Mouse (Mus musculus) midbrain, embryonic 10.5 days (tissue): ENCODE data around the gene Gpc2. TPM values are rescaled to one million over a fixed set of nuclear protein-coding genes. Genes with fewer than 3 reads are reported as not detected.

Experiments
- DNase-seq: peaks from one replicate; pipeline ENCODE4 v3.0.0-alpha.2; 2017; ENCODE audit warnings: low spot score
- H3K27ac ChIP-seq: fragments of 300-500 bp; sonication (generic); replicated peaks from 2 replicates; pipeline ENCODE4 v1.5.1; 2016; ENCODE audit warnings: mild to moderate bottlenecking
- H3K27me3 ChIP-seq: fragments of 300-500 bp; sonication (generic); 2 replicates; pipeline ENCODE4 v1.6.1; 2016; ENCODE audit warnings: low read depth, mild to moderate bottlenecking; ENCODE audit not compliant: poor library complexity, severe bottlenecking
- H3K36me3 ChIP-seq: fragments of 300-500 bp; sonication (generic); 2 replicates; pipeline ENCODE4 v1.6.1; 2016; ENCODE audit warnings: mild to moderate bottlenecking, moderate library complexity
- H3K4me1 ChIP-seq: fragments of 300-500 bp; sonication (generic); 2 replicates; pipeline ENCODE4 v1.6.1; 2016
- H3K4me3 ChIP-seq: fragments of 300-500 bp; sonication (generic); 2 replicates; pipeline ENCODE4 v1.5.1; 2016; ENCODE audit warnings: mild to moderate bottlenecking, moderate library complexity
- H3K9me3 ChIP-seq: fragments of 300-500 bp; sonication (generic); replicated peaks from 2 replicates; pipeline ENCODE4 v1.6.1; 2016; ENCODE audit warnings: mild to moderate bottlenecking
- WGBS: fragments of 180-500 bp; shearing (Covaris S2); methylation state at CpG from one replicate; pipeline ENCODE4 v1.1.7; 2016; 5-methylcytosine and 5-hydroxymethylcytosine counted together
- polyA plus RNA-seq: library from polyadenylated mRNA; unstranded; fragments of >200 nt; fragmentation: Nextera tagmentation; extraction: Ambion mirVana; gene quantifications from 2 replicates; pipeline ENCODE4 v1.2.1, GENCODE M21; 2016

Gene Gpc2
- polyA plus RNA-seq, 1 experiment from 2014 or later = 42.9 TPM

- no peaks in the 10 kb centered on the region for H3K27me3 ChIP-seq
- H3K9me3 ChIP-seq = no peaks in the 10 kb centered on the region
- peaks cover 4% of the 10 kb centered on the region; the same call in 1 of the 2 replicates for H3K4me1 ChIP-seq
- 64% methylated on average over 3 of the region's 3 CpGs for WGBS
- H3K4me3 ChIP-seq = no peak overlapping the region
- no peak overlapping the region for H3K27ac ChIP-seq
- DNase-seq = no peak
- no peaks in the 10 kb centered on the region for H3K36me3 ChIP-seq
Measured at GRCm38 (mm10) chr5:138228026-138228425, 51.8 kb downstream of the Gpc2 start.

- Histone ChIP-seq H3K9me3 (no peaks in the 10 kb centered on the region), H3K27ac (no peak overlapping the region), H3K4me1 (peaks cover 4% of the 10 kb centered on the region; the same call in 1 of the 2 replicates), H3K36me3 (no peaks in the 10 kb centered on the region), H3K4me3 (no peak overlapping the region), H3K27me3 (no peaks in the 10 kb centered on the region)
- DNase-seq = no peak
- WGBS = 83% methylated on average over 2 of the region's 2 CpGs
Measured at GRCm38 (mm10) chr5:138227367-138227766, 52.4 kb downstream of the Gpc2 start.

GRCm38 (mm10) chr5:138226491-138226890, 53.3 kb downstream of the Gpc2 start:
- 0 out of 2 replicates have a peak, but pooled peaks cover under 1% of the 10 kb centered on the region for H3K4me1 ChIP-seq
- H3K36me3 ChIP-seq = no peaks in the 10 kb centered on the region
- no peak overlapping the region for H3K27ac ChIP-seq
- 86% methylated on average over 4 of the region's 4 CpGs for WGBS
- no peak for DNase-seq
- H3K27me3 ChIP-seq = no peaks in the 10 kb centered on the region
- no peak overlapping the region for H3K4me3 ChIP-seq
- H3K9me3 ChIP-seq = no peaks in the 10 kb centered on the region

- no peak within 1 kb of the TSS for H3K4me3 ChIP-seq
- no peaks in the 10 kb centered on the region for H3K9me3 ChIP-seq
- WGBS = 56% methylated on average over 2 of the region's 2 CpGs
- no peak within 1 kb of the TSS for H3K27ac ChIP-seq
- no peaks in the 10 kb centered on the region for H3K4me1 ChIP-seq
- DNase-seq = no peak
- no peaks in the 10 kb centered on the region for H3K36me3 ChIP-seq
- no peaks in the 10 kb centered on the region for H3K27me3 ChIP-seq
Measured at GRCm38 (mm10) chr5:138225700-138226099, 54.1 kb downstream of the Gpc2 start, which contains the start of gene Nxpe5. Nxpe5 (plus strand) TSS chr5:138225898.

Other genes with a start within 250 kb of the Gpc2 start
- not detected in 2 replicates for gene Smok3c, start 226.8 kb downstream of the Gpc2 start, polyA plus RNA-seq
- gene Zkscan1, start 194.9 kb downstream of the Gpc2 start, polyA plus RNA-seq = 23.1 and 31.1 TPM in 2 replicates
- 105 and 114 TPM in 2 replicates for gene Zscan21, start 163.1 kb downstream of the Gpc2 start, polyA plus RNA-seq
- gene Zfp113, start 124.3 kb downstream of the Gpc2 start, polyA plus RNA-seq = 42.6 and 46.7 TPM in 2 replicates
- 369 and 387 TPM in 2 replicates for gene Cops6, start 118.9 kb downstream of the Gpc2 start, polyA plus RNA-seq
- 27.8 and 28.5 TPM in 2 replicates for gene Ap4m1, start 108.0 kb downstream of the Gpc2 start, polyA plus RNA-seq
- 376 and 423 TPM in 2 replicates for gene Mcm7, start 107.6 kb downstream of the Gpc2 start, polyA plus RNA-seq
- 138 and 146 TPM in 2 replicates for gene Taf6, start 92.6 kb downstream of the Gpc2 start, polyA plus RNA-seq
- 54.4 and 58.2 TPM in 2 replicates for gene Cnpy4, start 92.5 kb downstream of the Gpc2 start, polyA plus RNA-seq
- gene Mblac1, start 85.7 kb downstream of the Gpc2 start, polyA plus RNA-seq = 10.3 and 10.5 TPM in 2 replicates
- not detected in 2 replicates for gene Nxpe5, start 54.1 kb downstream of the Gpc2 start, polyA plus RNA-seq
- gene Lamtor4, start 24.5 kb downstream of the Gpc2 start, polyA plus RNA-seq = 47.9 and 48.5 TPM in 2 replicates
- 6.9 and 7.3 TPM in 2 replicates for gene BC037034, start 16.0 kb downstream of the Gpc2 start, polyA plus RNA-seq
- gene Gal3st4, start 7.2 kb downstream of the Gpc2 start, polyA plus RNA-seq = 7.1 and 7.3 TPM in 2 replicates
- gene Gm43720, start within 50 bp of the Gpc2 start, polyA plus RNA-seq = 0.10 TPM in 2 replicates
- 2.5 and 4.4 TPM in 2 replicates for gene Stag3, start 235 bp upstream of the Gpc2 start, polyA plus RNA-seq
- gene Pvrig, start 62.0 kb upstream of the Gpc2 start, polyA plus RNA-seq = not detected in 2 replicates
- gene Zfp157, start 161.5 kb upstream of the Gpc2 start, polyA plus RNA-seq = 38.3 and 50.0 TPM in 2 replicates